Mouse (Mus musculus): ENCODE results near the gene Mief1. TPM values are rescaled to one million over a fixed set of nuclear protein-coding genes. Genes with fewer than 3 reads are reported as not detected.
A peak's percentile ranks its signal among the peaks of the same experiment; 100 is the strongest.

The Mief1 gene
- polyA plus RNA-seq, 1 experiment = 24.3 TPM

- Histone ChIP-seq H3ac (ENCODE audit: control insufficient read depth, insufficient read length) (no peak overlapping the region), H3K36me3 (ENCODE audit: control insufficient read depth, insufficient read depth) (peaks cover 32% of the 10 kb centered on the region), H3K4me2 (ENCODE audit: low read depth) (peak overlapping the region; percentile 20), H3K4me3 (no peak overlapping the region), H3K79me2 (ENCODE audit: control insufficient read depth, insufficient read depth) (peaks cover 41% of the 10 kb centered on the region), H3K27me3 (ENCODE audit: control insufficient read depth, insufficient read depth, insufficient read length) (no peaks in the 10 kb centered on the region)
- TF ChIP-seq POLR2A (IDR thresholded peaks at IDR 0.05; ENCODE audit: insufficient read length, low read depth) (peak; percentile 31), SRF (IDR thresholded peaks at IDR 0.05; ENCODE audit: control insufficient read depth, insufficient read length, low read depth) (no peak), TCF12 (IDR thresholded peaks at IDR 0.05; ENCODE audit: insufficient read depth, poor library complexity, severe bottlenecking) (no peak), CEBPB (IDR thresholded peaks at IDR 0.05; ENCODE audit: insufficient read depth, poor library complexity, severe bottlenecking) (no peak), MYOD1 (IDR thresholded peaks at IDR 0.05; ENCODE audit: control insufficient read depth in 1 of 3, insufficient read length in 2 of 3, low read depth in 2 of 3) (peak in 2 of 3 experiments; percentile 57 to 61), REST (IDR thresholded peaks at IDR 0.05; ENCODE audit: insufficient read depth, insufficient read length) (no peak), USF1 (IDR thresholded peaks at IDR 0.05; ENCODE audit: low read depth) (no peak), POLR2AphosphoS2 (IDR thresholded peaks at IDR 0.05; ENCODE audit: insufficient read length, low read depth) (peak; percentile 57), TCF3 (IDR thresholded peaks at IDR 0.05; ENCODE audit: insufficient read length, low read depth) (no peak), MAX (IDR thresholded peaks at IDR 0.05; ENCODE audit: low read depth) (no peak), E2F4 (IDR thresholded peaks at IDR 0.05; ENCODE audit: insufficient read depth) (no peak), MYOG (IDR thresholded peaks at IDR 0.05; ENCODE audit: control insufficient read depth in 1 of 3, insufficient read depth in 1 of 3, insufficient read length in 2 of 3, low read depth in 2 of 3) (peak in 1 of 3 experiments; percentile 16)
These were observed 25.7 kb downstream of the Mief1 start for GRCm38 (mm10) chr15:80259406-80260045.

- no peaks in the 10 kb centered on the region for H3K27me3 ChIP-seq (ENCODE audit: control insufficient read depth, insufficient read depth, insufficient read length)
- peaks cover 32% of the 10 kb centered on the region for H3K36me3 ChIP-seq (ENCODE audit: control insufficient read depth, insufficient read depth)
- peaks cover 41% of the 10 kb centered on the region for H3K79me2 ChIP-seq (ENCODE audit: control insufficient read depth, insufficient read depth)
- H3K4me2 ChIP-seq (ENCODE audit: low read depth) = no peak overlapping the region
- no peak overlapping the region for H3ac ChIP-seq (ENCODE audit: control insufficient read depth, insufficient read length)
- peak; percentile 93 for TF ChIP-seq POLR2AphosphoS2 (IDR thresholded peaks at IDR 0.05; ENCODE audit: insufficient read length, low read depth)
- TF ChIP-seq CEBPB (IDR thresholded peaks at IDR 0.05; ENCODE audit: insufficient read depth, poor library complexity, severe bottlenecking) = no peak
- TF ChIP-seq MYOD1 (IDR thresholded peaks at IDR 0.05; ENCODE audit: control insufficient read depth in 1 of 3, insufficient read length in 2 of 3, low read depth in 2 of 3) = peak in 1 of 3 experiments; percentile 28
- TF ChIP-seq TCF12 (IDR thresholded peaks at IDR 0.05; ENCODE audit: insufficient read depth, poor library complexity, severe bottlenecking) = no peak
- peak; percentile 37 for TF ChIP-seq POLR2A (IDR thresholded peaks at IDR 0.05; ENCODE audit: insufficient read length, low read depth)
- TF ChIP-seq MYOG (IDR thresholded peaks at IDR 0.05; ENCODE audit: control insufficient read depth in 1 of 3, insufficient read depth in 1 of 3, insufficient read length in 2 of 3, low read depth in 2 of 3) = peak in 1 of 3 experiments; percentile 48
- H3K4me3 ChIP-seq = no peak overlapping the region
These were observed 26.9 kb downstream of the Mief1 start for GRCm38 (mm10) chr15:80260677-80261076.

- TF ChIP-seq MYOG (IDR thresholded peaks at IDR 0.05; ENCODE audit: control insufficient read depth in 1 of 3, insufficient read depth in 1 of 3, insufficient read length in 2 of 3, low read depth in 2 of 3) (no peak), REST (IDR thresholded peaks at IDR 0.05; ENCODE audit: insufficient read depth, insufficient read length) (no peak), USF1 (IDR thresholded peaks at IDR 0.05; ENCODE audit: low read depth) (no peak), SRF (IDR thresholded peaks at IDR 0.05; ENCODE audit: control insufficient read depth, insufficient read length, low read depth) (no peak), MYOD1 (IDR thresholded peaks at IDR 0.05; ENCODE audit: control insufficient read depth in 1 of 3, insufficient read length in 2 of 3, low read depth in 2 of 3) (no peak), POLR2A (IDR thresholded peaks at IDR 0.05; ENCODE audit: insufficient read length, low read depth) (no peak), E2F4 (IDR thresholded peaks at IDR 0.05; ENCODE audit: insufficient read depth) (no peak), TCF3 (IDR thresholded peaks at IDR 0.05; ENCODE audit: insufficient read length, low read depth) (no peak), POLR2AphosphoS2 (IDR thresholded peaks at IDR 0.05; ENCODE audit: insufficient read length, low read depth) (peak; percentile 48)
These were observed 27.3 kb downstream of the Mief1 start for GRCm38 (mm10) chr15:80261100-80261499.

GRCm38 (mm10) chr15:80263610-80264575 is 30.1 kb downstream of the Mief1 start, which contains the start of gene Rps19bp1:
Rps19bp1 (minus strand) TSS chr15:80264315.
- Histone ChIP-seq H3K79me2 (ENCODE audit: control insufficient read depth, insufficient read depth) (peaks cover 25% of the 10 kb centered on the region), H3K36me3 (ENCODE audit: control insufficient read depth, insufficient read depth) (peaks cover 15% of the 10 kb centered on the region), H3K4me2 (ENCODE audit: low read depth) (peak within 1 kb of the TSS; percentile 92), H3K4me3 (peak within 1 kb of the TSS; percentile 70), H3K27me3 (ENCODE audit: control insufficient read depth, insufficient read depth, insufficient read length) (peaks cover 5% of the 10 kb centered on the region), H3ac (ENCODE audit: control insufficient read depth, insufficient read length) (peak within 1 kb of the TSS; percentile 82)
- TF ChIP-seq MYOG (IDR thresholded peaks at IDR 0.05; ENCODE audit: control insufficient read depth in 1 of 3, insufficient read depth in 1 of 3, insufficient read length in 2 of 3, low read depth in 2 of 3) = peak in 2 of 3 experiments; percentile 58 to 69
- peak; percentile 94 for TF ChIP-seq POLR2A (IDR thresholded peaks at IDR 0.05; ENCODE audit: insufficient read length, low read depth)
- TF ChIP-seq MAX (IDR thresholded peaks at IDR 0.05; ENCODE audit: low read depth) = no peak
- TF ChIP-seq POLR2AphosphoS2 (IDR thresholded peaks at IDR 0.05; ENCODE audit: insufficient read length, low read depth) = peak; percentile 95
- peak; percentile 85 for TF ChIP-seq SRF (IDR thresholded peaks at IDR 0.05; ENCODE audit: control insufficient read depth, insufficient read length, low read depth)
- peak; percentile 5 for TF ChIP-seq USF1 (IDR thresholded peaks at IDR 0.05; ENCODE audit: low read depth)
- no peak for TF ChIP-seq REST (IDR thresholded peaks at IDR 0.05; ENCODE audit: insufficient read depth, insufficient read length)
- TF ChIP-seq TCF12 (IDR thresholded peaks at IDR 0.05; ENCODE audit: insufficient read depth, poor library complexity, severe bottlenecking) = no peak
- no peak for TF ChIP-seq CEBPB (IDR thresholded peaks at IDR 0.05; ENCODE audit: insufficient read depth, poor library complexity, severe bottlenecking)
- TF ChIP-seq E2F4 (IDR thresholded peaks at IDR 0.05; ENCODE audit: insufficient read depth) = peak; percentile 10
- peak in 2 of 3 experiments; percentile 8 to 18 for TF ChIP-seq MYOD1 (IDR thresholded peaks at IDR 0.05; ENCODE audit: control insufficient read depth in 1 of 3, insufficient read length in 2 of 3, low read depth in 2 of 3)

More at GRCm38 (mm10) chr15:80261100-80261499, 27.3 kb downstream of the Mief1 start:
- H3K27me3 ChIP-seq (ENCODE audit: control insufficient read depth, insufficient read depth, insufficient read length) = no peaks in the 10 kb centered on the region
- H3K36me3 ChIP-seq (ENCODE audit: control insufficient read depth, insufficient read depth) = peaks cover 30% of the 10 kb centered on the region
- no peak overlapping the region for H3K4me2 ChIP-seq (ENCODE audit: low read depth)
- no peak overlapping the region for H3K4me3 ChIP-seq
- no peak overlapping the region for H3ac ChIP-seq (ENCODE audit: control insufficient read depth, insufficient read length)
- H3K79me2 ChIP-seq (ENCODE audit: control insufficient read depth, insufficient read depth) = peaks cover 38% of the 10 kb centered on the region

Data from myocyte (in vitro differentiated cells).